Mouse (Mus musculus) kidney, postnatal 0 days (tissue): ENCODE data around the gene Polr2l. TPM values are rescaled to one million over a fixed set of nuclear protein-coding genes. Genes with fewer than 3 reads are reported as not detected.

Experiments
- ATAC-seq: fragments of 200-750 bp; cut with Nextera tagmentation; replicated peaks from 2 replicates; pipeline ENCODE4 v1.8.0; 2017; ENCODE audit warnings: low read depth, moderate number of reproducible peaks, moderate TSS enrichment, moderate library complexity; ENCODE audit not compliant: low FRiP score
- DNase-seq: peaks from one replicate; pipeline ENCODE4 v3.0.0-alpha.2; 2016; ENCODE audit warnings: low spot score
- H3K27ac ChIP-seq: fragments of 300-500 bp; sonication (generic); 2 replicates; pipeline ENCODE4 v1.5.1; 2014; ENCODE audit warnings: mild to moderate bottlenecking
- H3K27me3 ChIP-seq: fragments of 300-500 bp; sonication (generic); 2 replicates; pipeline ENCODE4 v1.6.1; 2014; ENCODE audit warnings: low read length, mixed read lengths; ENCODE audit not compliant: insufficient read depth
- H3K36me3 ChIP-seq: fragments of 300-500 bp; sonication (generic); 2 replicates; pipeline ENCODE4 v1.6.1; 2014; ENCODE audit warnings: low read length, mixed read lengths; ENCODE audit not compliant: insufficient read depth
- H3K4me1 ChIP-seq: fragments of 300-500 bp; sonication (generic); replicated peaks from 2 replicates; pipeline ENCODE4 v1.6.1; 2014; ENCODE audit warnings: antibody characterized with exemption, low read length, mixed read lengths; ENCODE audit not compliant: insufficient read depth
- H3K4me2 ChIP-seq: fragments of 300-500 bp; sonication (generic); 2 replicates; pipeline ENCODE4 v1.6.1; 2014; ENCODE audit warnings: mild to moderate bottlenecking, low read length, moderate library complexity, mixed read lengths
- H3K4me3 ChIP-seq: fragments of 300-500 bp; sonication (generic); replicated peaks from 2 replicates; pipeline ENCODE4 v1.5.1; 2014; ENCODE audit warnings: low read depth, low read length
- H3K9ac ChIP-seq: fragments of 300-500 bp; sonication (generic); 2 replicates; pipeline ENCODE4 v1.6.1; 2014; ENCODE audit warnings: low read depth, low read length
- H3K9me3 ChIP-seq: fragments of 300-500 bp; sonication (generic); replicated peaks from 2 replicates; pipeline ENCODE4 v1.6.1; 2016; ENCODE audit warnings: low read length, inconsistent platforms, mixed read lengths
- CTCF ChIP-seq: IDR thresholded peaks from 2 replicates; pipeline ENCODE4 v1.5.1; 2016; ENCODE audit warnings: antibody characterized with exemption, low read depth, mild to moderate bottlenecking, moderate library complexity
- WGBS: fragments of 180-500 bp; shearing (Covaris S2); extraction: QIAGEN DNeasy Blood & Tissue Kit; methylation state at CpG from one replicate; pipeline ENCODE4 v1.1.7; 2014; 5-methylcytosine and 5-hydroxymethylcytosine counted together
- polyA plus RNA-seq: library from polyadenylated mRNA; unstranded; fragments of >200 nt; fragmentation: Nextera tagmentation; extraction: Ambion mirVana; gene quantifications from 2 replicates; pipeline ENCODE4 v1.2.1, GENCODE M21; 2015

The Polr2l gene
- polyA plus RNA-seq, 1 experiment from 2014 or later, result 72.2 TPM

GRCm38 (mm10) chr7:141438201-141438968, 36.5 kb downstream of the Polr2l start:
- Histone ChIP-seq H3K27ac (no peak overlapping the region), H3K4me3 (no peak overlapping the region), H3K4me2 (no peak overlapping the region), H3K27me3 (no peaks in the 10 kb centered on the region), H3K9ac (no peak overlapping the region), H3K4me1 (peaks cover 32% of the 10 kb centered on the region), H3K9me3 (no peaks in the 10 kb centered on the region), H3K36me3 (peaks cover 6% of the 10 kb centered on the region; the same call in 1 of the 2 replicates)
- TF ChIP-seq CTCF, result no peak
- DNase-seq (no peak), ATAC-seq (no peak)
- 92% methylated on average over 12 of the region's 12 CpGs for WGBS

GRCm38 (mm10) chr7:141437178-141438120, 37.5 kb downstream of the Polr2l start, which contains the start of gene Slc25a22:
Gene Slc25a22 (minus strand): TSS chr7:141437892.
- TF ChIP-seq CTCF, result peak; percentile 77

DNA sequence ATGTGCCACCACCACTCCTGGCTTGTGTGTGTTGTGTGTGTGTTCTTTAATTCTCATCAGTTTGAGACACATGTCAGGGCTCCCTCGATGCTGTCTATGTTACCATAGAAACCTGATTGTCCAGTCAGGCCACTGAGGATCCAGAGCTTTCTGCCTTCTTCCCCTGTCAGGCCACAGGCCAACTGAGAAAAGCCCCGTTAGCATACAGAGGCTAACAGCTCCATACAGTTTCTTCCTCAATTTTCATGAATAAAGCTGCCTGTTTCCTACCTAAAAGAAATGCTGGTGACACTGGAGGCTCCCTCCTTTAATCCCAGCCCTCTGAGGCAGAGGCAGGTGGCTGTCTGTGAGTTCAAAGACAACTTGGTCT, 38.4 kb downstream of the Polr2l start:
- peak overlapping the region; percentile 87 for H3K4me2 ChIP-seq
- 62% methylated on average over 2 of the region's 2 CpGs for WGBS
- no peak for TF ChIP-seq CTCF
- no peak overlapping the region for H3K27ac ChIP-seq
- H3K4me1 ChIP-seq, result peaks cover 23% of the 10 kb centered on the region
- no peaks in the 10 kb centered on the region for H3K9me3 ChIP-seq
- peaks cover 19% of the 10 kb centered on the region for H3K36me3 ChIP-seq
- no peaks in the 10 kb centered on the region for H3K27me3 ChIP-seq
- no peak for ATAC-seq
- DNase-seq, result no peak
- peak overlapping the region; percentile 48; the same call in 1 of the 2 replicates for H3K4me3 ChIP-seq
- H3K9ac ChIP-seq, result peak overlapping the region; percentile 54

More at GRCm38 (mm10) chr7:141437178-141438120, 37.5 kb downstream of the Polr2l start, which contains the start of gene Slc25a22:
- H3K4me1 ChIP-seq, result peaks cover 23% of the 10 kb centered on the region
- H3K9me3 ChIP-seq, result no peaks in the 10 kb centered on the region
- no peaks in the 10 kb centered on the region for H3K27me3 ChIP-seq
- H3K36me3 ChIP-seq, result peaks cover 9% of the 10 kb centered on the region; the same call in 1 of the 2 replicates
- peak within 1 kb of the TSS; percentile 54 for H3K9ac ChIP-seq
- peak within 1 kb of the TSS; percentile 48 for H3K4me3 ChIP-seq
- peak; percentile 81 for ATAC-seq
- WGBS, result 5% methylated on average over 53 of the region's 53 CpGs
- peak; percentile 91 for DNase-seq
- H3K27ac ChIP-seq, result no peak within 1 kb of the TSS
- peak within 1 kb of the TSS; percentile 87 for H3K4me2 ChIP-seq

DNA sequence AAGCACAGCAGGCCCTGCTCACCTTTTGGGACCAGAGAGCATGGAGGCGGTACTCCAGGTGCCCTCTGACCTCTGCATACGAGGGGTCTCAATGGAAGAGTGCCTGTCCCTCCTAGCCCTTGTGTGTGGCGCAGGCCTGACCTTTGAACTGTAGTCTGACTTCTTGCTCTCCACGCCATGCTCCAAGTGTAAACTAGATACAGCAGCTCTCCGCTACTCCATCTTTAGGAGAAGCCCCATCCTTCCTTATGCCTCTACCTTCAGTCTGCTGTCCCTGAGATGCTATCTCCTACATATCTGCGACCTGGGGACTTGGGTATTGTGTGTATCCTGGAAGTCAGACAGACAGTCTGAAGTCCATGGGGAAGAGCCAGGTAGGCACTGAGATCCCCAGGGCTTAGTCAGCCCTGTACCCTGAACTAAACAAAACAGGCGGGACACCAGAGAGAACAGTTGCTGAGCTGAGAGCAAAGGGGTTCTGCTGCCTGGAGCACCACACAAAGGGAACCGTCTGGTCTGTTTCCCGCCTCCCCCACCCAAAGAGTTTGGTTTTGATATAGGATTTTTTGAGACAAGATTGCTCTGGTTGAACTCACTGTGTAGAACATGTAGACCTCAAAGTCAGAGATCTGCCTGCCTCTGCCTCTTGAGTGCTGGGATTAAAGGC, 38.9 kb downstream of the Polr2l start:
- H3K27ac ChIP-seq, result no peak overlapping the region
- ATAC-seq, result no peak
- peak overlapping the region; percentile 34; the same call in 1 of the 2 replicates for H3K4me3 ChIP-seq
- WGBS, result 84% methylated on average over 9 of the region's 9 CpGs
- TF ChIP-seq CTCF, result no peak
- no peak overlapping the region for H3K9ac ChIP-seq
- peaks cover 23% of the 10 kb centered on the region for H3K36me3 ChIP-seq
- H3K4me2 ChIP-seq, result peak overlapping the region; percentile 51; the same call in 1 of the 2 replicates
- H3K4me1 ChIP-seq, result peaks cover 23% of the 10 kb centered on the region
- H3K27me3 ChIP-seq, result no peaks in the 10 kb centered on the region
- H3K9me3 ChIP-seq, result no peaks in the 10 kb centered on the region
- DNase-seq, result no peak

DNA sequence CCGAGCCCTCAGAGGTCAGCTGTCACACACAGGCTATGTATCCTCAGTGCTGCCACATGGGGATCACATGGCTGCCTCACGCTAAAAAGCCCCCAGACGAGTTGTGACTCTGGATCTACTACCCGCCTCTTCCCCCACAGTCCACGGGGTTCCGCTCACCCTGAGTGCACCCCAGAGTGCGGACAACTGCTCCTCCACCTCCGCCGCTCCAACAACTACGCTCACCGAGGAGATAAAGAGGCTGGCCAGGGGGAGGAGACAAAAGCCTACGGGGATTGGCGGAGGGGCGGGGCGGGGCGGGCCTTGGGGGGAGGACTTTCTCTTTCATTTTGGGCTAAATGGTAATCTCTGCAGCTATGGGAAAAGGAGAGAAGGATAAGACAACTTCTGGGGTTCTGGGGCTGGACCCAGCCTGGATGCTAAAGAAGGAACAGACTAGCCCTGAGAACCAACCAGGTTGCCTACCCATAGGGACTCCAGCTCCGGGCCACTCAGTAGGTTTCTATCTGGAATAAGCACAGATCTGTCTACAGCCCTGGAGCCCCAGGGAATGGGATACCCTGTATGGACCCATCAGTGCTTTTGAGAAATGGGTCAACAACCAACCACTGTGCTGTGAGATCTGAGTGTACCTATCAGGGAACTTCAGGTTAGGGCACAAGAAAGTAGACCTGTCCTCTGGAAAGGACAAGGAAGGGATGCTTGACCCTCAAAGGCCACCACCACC, 39.6 kb downstream of the Polr2l start:
- Histone ChIP-seq H3K27me3 (no peaks in the 10 kb centered on the region), H3K4me2 (peak overlapping the region; percentile 51), H3K4me3 (peak overlapping the region; percentile 34), H3K9me3 (no peaks in the 10 kb centered on the region), H3K4me1 (peaks cover 21% of the 10 kb centered on the region), H3K9ac (no peak overlapping the region), H3K36me3 (peaks cover 28% of the 10 kb centered on the region), H3K27ac (0 out of 2 replicates have a peak overlapping the region, but pooled peaks have one; percentile 13)
- DNase-seq (peak; percentile 80), ATAC-seq (no peak)
- 5% methylated on average over 17 of the region's 17 CpGs for WGBS
- TF ChIP-seq CTCF, result no peak; the same call in 1 of the 2 replicates
